Mouse (Mus musculus): ENCODE data around the gene Gm49388.
"Not testable (repeated sequence)": the region's sequence is repeated elsewhere in the genome, so short reads cannot be mapped to it uniquely, and the experiment has no call there.

Gene Gm49388

GRCm38 (mm10) chr7:127808821-127809220 is 23.4 kb downstream of the Gm49388 start:
- DNase-seq, result no peak

GRCm38 (mm10) chr7:127809846-127810245 is 24.4 kb downstream of the Gm49388 start:
- DNase-seq, result no peak

DNA sequence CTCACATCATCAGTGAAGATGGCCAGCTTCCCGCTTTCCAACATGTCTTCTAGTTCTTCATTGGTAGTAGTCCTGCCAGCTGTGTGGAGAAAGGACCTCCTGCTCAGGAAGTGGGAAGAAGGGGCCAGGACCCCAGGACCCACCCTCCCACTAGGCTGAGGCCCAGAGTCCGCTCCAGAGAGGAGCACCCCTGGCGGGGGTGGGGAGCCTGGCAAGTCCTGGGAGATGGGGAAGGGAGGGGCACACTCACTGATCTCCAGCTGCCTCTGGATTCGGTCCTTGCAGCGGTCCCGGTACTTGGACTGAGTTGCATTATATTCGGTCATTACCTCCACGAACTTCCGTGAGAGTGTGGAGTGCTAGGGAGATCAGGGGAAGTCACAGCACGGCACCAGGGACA is 25.2 kb downstream of the Gm49388 start:
- no peak for DNase-seq

DNA sequence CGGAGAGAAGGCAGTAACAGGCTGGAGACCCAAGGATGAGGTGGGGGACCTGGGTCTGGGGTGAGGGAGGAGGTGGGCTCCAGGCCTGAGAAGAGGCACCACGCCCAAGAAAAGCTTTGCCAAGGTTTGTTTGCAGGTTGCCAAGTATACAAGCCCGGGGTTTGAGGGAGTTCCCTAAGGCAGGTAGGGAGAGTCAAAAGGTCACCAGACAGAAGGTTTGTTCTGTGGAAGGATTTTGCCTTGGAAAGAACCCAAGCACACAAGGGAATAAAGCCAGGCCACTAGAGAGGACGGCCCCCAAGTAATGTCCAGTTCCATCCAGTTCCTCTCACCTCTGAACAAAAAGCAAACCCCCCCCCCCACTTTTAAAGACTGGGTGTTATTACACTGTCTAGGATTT is 25.8 kb downstream of the Gm49388 start:
- no peak for DNase-seq

GRCm38 (mm10) chr7:127812292-127812691 is 26.9 kb downstream of the Gm49388 start:
- DNase-seq, result no peak

- peak; percentile 28 for DNase-seq
Measured at GRCm38 (mm10) chr7:127813821-127814220, 28.4 kb downstream of the Gm49388 start.

GRCm38 (mm10) chr7:127814241-127814921 is 29.0 kb downstream of the Gm49388 start:
- DNase-seq, result peak; percentile 65

DNA sequence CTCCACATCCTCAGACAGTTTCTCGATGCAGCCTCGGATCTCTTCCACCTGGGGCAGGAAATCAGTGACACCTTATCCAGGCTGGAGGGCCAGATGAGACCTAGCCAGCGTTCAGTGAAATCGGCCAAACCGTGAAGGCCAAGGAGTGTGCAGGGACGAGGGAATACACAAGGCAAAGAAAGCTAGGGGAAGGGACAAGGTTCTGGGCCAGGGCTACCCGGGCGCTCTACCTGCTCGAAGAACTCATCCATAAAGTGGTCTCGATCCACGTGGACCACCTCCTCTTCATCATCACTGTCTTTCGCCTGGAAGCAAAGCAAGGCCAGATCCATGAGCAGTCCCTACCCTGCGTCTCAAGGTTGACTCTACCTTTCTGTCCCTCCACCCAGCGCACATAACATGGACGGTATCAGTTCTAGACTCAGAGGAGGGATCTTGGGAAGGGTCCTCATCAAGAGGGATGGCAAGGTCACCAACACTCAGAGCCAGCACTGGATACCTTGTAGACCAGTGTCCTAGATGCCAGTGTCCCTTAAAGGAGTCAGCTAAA is 29.8 kb downstream of the Gm49388 start:
- DNase-seq, result no peak

DNA sequence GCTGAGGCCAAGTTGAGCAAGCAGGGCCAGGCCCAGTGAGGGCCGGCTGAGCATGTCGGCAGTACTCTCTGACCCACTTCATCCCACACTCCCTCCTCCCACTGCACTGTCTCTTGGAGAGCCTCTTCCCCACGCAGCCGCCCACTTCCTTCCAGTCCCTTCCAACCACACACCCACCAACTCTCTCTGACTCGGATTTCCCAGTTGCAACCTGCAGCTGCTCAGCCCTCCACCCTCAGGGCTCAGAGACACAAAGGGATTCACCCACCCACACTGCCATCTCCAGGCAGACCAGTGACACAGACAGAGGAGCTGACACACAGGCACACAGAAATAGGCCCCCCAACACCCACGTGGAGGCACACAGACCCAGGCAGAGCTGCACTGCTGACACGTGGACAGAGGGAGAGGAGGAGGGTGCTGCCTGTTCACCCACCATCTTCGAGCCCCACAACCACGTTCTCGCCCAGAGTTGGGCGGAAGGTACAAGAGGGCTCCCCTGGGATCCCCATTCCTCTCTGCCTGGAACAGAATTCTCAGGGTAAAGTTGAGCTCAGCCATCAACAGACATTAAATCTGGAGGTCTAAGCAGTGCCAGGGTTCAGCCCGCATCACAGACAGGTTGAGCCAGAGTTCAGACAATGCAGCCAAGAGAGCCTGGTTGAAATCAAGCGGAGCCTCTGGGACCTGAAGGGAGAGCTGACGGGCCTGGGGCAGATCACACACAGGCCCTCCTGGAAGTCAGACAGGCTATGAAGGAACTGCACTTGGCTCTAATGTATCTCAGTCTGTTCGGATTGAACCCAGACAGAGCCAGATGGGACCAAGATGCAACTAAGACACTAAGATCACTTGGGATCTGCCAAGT is 30.8 kb downstream of the Gm49388 start:
- peak; percentile 76 for DNase-seq

- no peak for DNase-seq
Measured at GRCm38 (mm10) chr7:127817053-127817452, 31.6 kb downstream of the Gm49388 start.

- no peak for DNase-seq
Measured at GRCm38 (mm10) chr7:127817776-127818175, 32.4 kb downstream of the Gm49388 start.

GRCm38 (mm10) chr7:127820836-127821509 is 35.6 kb downstream of the Gm49388 start:
- no peak for DNase-seq

DNA sequence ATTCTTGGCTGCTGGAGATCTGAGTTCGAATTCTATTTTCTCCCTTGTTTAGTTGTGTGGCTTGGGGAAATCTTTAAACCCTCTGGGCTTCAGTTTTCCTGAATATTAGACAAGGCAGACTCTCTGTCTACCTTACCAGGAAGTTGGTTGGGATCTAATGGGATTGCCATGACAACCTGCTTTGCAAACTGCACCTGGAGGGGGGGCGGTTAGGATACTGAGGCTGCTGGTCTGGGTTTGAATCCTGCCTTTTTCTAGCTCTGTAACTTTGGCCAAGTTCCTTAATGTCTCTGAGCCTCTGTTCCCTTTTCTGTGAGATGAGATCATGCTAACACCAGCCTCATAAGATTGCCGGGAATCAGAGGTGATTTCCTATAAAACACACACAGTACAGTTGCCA is 37.1 kb downstream of the Gm49388 start:
- no peak for DNase-seq

GRCm38 (mm10) chr7:127823236-127824171 is 38.1 kb downstream of the Gm49388 start:
- no peak for DNase-seq

GRCm38 (mm10) chr7:127824176-127824871 is 38.9 kb downstream of the Gm49388 start, which contains the start of the genes Stx4a and Stx1b:
Gene Stx4a (plus strand): TSS chr7:127824294.
Gene Stx1b (minus strand): TSS chr7:127824549.
- no peak for DNase-seq

DNA sequence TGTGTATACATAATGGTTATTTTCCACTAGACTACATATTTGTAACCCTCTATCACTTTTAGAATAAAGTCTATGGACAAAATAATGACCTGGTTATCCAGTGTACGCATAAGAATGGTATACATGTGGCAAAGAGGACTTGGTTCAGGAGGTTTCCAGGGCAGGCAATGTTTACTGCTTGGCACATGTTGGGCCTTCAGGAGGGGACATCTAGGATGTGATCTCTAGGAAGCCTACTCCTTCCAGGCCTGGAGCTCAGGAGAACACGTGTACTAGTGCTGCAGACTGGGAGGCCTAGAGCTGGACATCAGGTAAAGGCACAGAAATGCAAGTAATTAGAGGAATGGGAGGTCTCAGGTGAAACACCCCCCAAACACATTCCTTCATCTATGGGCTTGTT is 50.1 kb downstream of the Gm49388 start:
- DNase-seq, result no peak

DNA sequence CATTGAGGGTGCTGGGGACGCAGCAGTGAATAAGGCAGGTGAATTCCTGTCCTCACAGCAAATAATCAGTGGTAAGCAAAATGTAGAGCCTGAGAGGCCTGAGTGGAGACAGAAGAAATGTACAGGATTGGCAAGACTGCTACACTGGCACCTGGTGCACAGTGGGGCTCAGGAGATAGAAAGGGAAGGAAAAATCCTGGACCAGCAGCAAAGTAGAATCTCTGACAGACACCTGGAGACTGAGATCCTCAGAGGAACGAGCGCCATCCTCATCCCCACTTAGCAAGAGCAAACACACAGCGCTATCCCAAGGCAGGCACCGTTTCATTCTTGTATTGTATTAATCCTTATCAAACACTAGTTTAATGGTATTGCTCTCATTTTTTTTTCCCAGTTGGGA is 52.1 kb downstream of the Gm49388 start:
- DNase-seq, result no peak

DNA sequence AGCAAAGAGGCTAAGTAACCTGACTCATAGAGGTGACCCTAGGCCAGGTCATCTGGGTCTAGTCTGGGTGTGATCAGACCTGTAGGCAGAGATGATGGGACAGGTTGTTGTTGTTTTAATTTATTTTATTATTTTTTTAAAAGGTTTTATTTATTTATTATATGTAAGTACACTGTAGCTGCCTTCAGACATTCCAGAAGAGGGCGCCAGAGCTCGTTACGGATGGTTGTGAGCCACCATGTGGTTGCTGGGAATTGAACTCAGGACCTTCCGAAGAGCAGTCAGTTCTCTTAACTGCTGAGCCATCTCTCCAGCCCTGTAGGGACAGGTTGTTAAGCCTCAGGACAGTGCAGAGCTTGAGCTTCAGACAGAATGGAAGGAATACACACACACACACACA is 52.5 kb downstream of the Gm49388 start:
- not testable (repeated sequence) for DNase-seq

- DNase-seq, result not testable (repeated sequence)
Measured at GRCm38 (mm10) chr7:127840031-127840430, 54.6 kb downstream of the Gm49388 start.

GRCm38 (mm10) chr7:127840886-127841285 is 55.5 kb downstream of the Gm49388 start:
- no peak for DNase-seq

- peak; percentile 94 for DNase-seq
Measured at GRCm38 (mm10) chr7:127841340-127842000, 56.1 kb downstream of the Gm49388 start.

Measured in lung, postnatal 36 days (tissue).